Mouse (Mus musculus) embryonic fibroblast, embryonic 13.5 days (primary cell): ENCODE measurements at regions not wholly inside any gene's neighbourhood (a gene's known extent, or its start where the extent isn't known, plus 50 kb on each side); places are given as distances from the start of the nearest gene placed in this dataset.

Source experiments
- CTCF ChIP-seq: IDR thresholded peaks from 2 replicates; pipeline ENCODE4 v1.5.1; 2011; ENCODE audit warnings: mild to moderate bottlenecking, control low read depth, low read length, moderate library complexity, borderline replicate concordance; ENCODE audit not compliant: insufficient read depth
- POLR2A ChIP-seq: IDR thresholded peaks from 2 replicates; pipeline ENCODE4 v1.6.1; 2011; ENCODE audit warnings: low read depth, mild to moderate bottlenecking, control low read depth, low read length, moderate library complexity

- TF ChIP-seq CTCF (no peak), POLR2A (no peak)
Measured at GRCm38 (mm10) chr4:135025802-135026201, 94.7 kb upstream of the Runx3 start.
